Mouse (Mus musculus): Measurements from ENCODE around the gene Tmem198.

DNA sequence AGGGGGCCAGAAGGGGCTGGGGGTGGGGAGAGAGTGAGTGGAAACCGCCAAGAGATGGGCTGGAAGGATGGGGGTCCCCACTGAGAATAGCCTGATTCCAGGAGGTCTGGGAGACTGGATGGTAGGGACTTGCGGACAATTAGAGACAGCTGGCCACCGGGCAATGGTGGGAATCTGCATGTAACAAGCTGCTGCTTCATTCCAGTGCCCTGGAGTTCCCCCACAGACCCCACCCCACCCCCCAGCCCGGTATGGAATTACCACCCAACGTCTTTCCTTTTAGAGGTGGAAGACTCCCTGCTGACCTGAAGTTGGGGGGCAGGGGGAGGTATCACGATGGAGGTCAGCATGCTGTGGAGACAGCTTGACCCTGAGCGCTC, 31.3 kb upstream of the Tmem198 start:
- no peak for TF ChIP-seq TCF12 (IDR thresholded peaks at IDR 0.05; ENCODE audit: insufficient read depth, poor library complexity, severe bottlenecking)
- no peak for TF ChIP-seq TCF3 (IDR thresholded peaks at IDR 0.05; ENCODE audit: insufficient read length, low read depth)
- no peak for TF ChIP-seq POLR2A (IDR thresholded peaks at IDR 0.05; ENCODE audit: insufficient read length, low read depth)
- no peak for TF ChIP-seq USF1 (IDR thresholded peaks at IDR 0.05; ENCODE audit: low read depth)
- TF ChIP-seq POLR2AphosphoS2 (IDR thresholded peaks at IDR 0.05; ENCODE audit: insufficient read length, low read depth) = no peak
- no peak for TF ChIP-seq MAX (IDR thresholded peaks at IDR 0.05; ENCODE audit: low read depth)
- no peak for TF ChIP-seq E2F4 (IDR thresholded peaks at IDR 0.05; ENCODE audit: insufficient read depth)
- TF ChIP-seq CEBPB (IDR thresholded peaks at IDR 0.05; ENCODE audit: insufficient read depth, poor library complexity, severe bottlenecking) = no peak
- no peak for TF ChIP-seq REST (IDR thresholded peaks at IDR 0.05; ENCODE audit: insufficient read depth, insufficient read length)
- TF ChIP-seq MYOD1 (IDR thresholded peaks at IDR 0.05; ENCODE audit: control insufficient read depth in 1 of 3, insufficient read length in 2 of 3, low read depth in 2 of 3) = peak in 1 of 3 experiments; percentile 7
- TF ChIP-seq MYOG (IDR thresholded peaks at IDR 0.05; ENCODE audit: control insufficient read depth in 1 of 3, insufficient read depth in 1 of 3, insufficient read length in 2 of 3, low read depth in 2 of 3) = no peak
